Mouse (Mus musculus) CH12.LX (cell line): Measurements from ENCODE around the gene Myo9b. TPM values are rescaled to one million over a fixed set of nuclear protein-coding genes. Genes with fewer than 3 reads are reported as not detected.

Experiments
- DNase-seq: peaks from one replicate; pipeline ENCODE4 v3.0.0-alpha.2; 2013; ENCODE audit errors: extremely low read depth
- H3K27ac ChIP-seq: 2 replicates; pipeline ENCODE4 v1.5.1; 2012; ENCODE audit warnings: low read depth, mild to moderate bottlenecking, control low read depth, moderate library complexity; ENCODE audit not compliant: insufficient read depth
- H3K27me3 ChIP-seq: replicated peaks from 2 replicates; pipeline ENCODE3; 2012; ENCODE audit warnings: inconsistent platforms
- H3K36me3 ChIP-seq, 2 experiments: replicated peaks in 1 of 2; 2 replicates each; pipeline versions ENCODE3 to v1.6.1; 2012; ENCODE audit warnings: inconsistent platforms in 1 of 2, low read length in 1 of 2, mild to moderate bottlenecking in 1 of 2, mixed read lengths in 1 of 2, moderate library complexity in 1 of 2; ENCODE audit not compliant: control insufficient read depth in 1 of 2, insufficient read depth in 1 of 2
- H3K4me1 ChIP-seq, 2 experiments: 2 replicates each; pipeline ENCODE4 v1.6.1; 2012; ENCODE audit warnings: inconsistent platforms in 1 of 2, moderate library complexity in 1 of 2; ENCODE audit not compliant: insufficient read depth in 2 of 2, control insufficient read depth in 1 of 2
- H3K4me2 ChIP-seq: 2 replicates; pipeline ENCODE4 v1.6.1; 2012; ENCODE audit warnings: low read depth, mild to moderate bottlenecking, control low read depth; ENCODE audit not compliant: poor library complexity, insufficient read depth, severe bottlenecking
- H3K4me3 ChIP-seq, 3 experiments: fragments of 150-350 bp in 1 of 3; sonication (generic) in 1 of 3; replicated peaks in 1 of 3; 2 replicates each; pipeline versions ENCODE3 to v1.5.1; 2011 to 2012; ENCODE audit warnings: low read depth in 2 of 3, low read length in 2 of 3, mild to moderate bottlenecking in 2 of 3, moderate library complexity in 2 of 3, control low read depth in 1 of 3, improper control_type of control experiment in 1 of 3, inconsistent platforms in 1 of 3, mixed read lengths in 1 of 3; ENCODE audit not compliant: poor library complexity in 1 of 3
- H3K79me2 ChIP-seq: replicated peaks from 2 replicates; pipeline ENCODE4 v1.6.1; 2012; ENCODE audit warnings: mild to moderate bottlenecking, moderate library complexity; ENCODE audit not compliant: control insufficient read depth, poor library complexity, insufficient read depth, severe bottlenecking; ENCODE audit errors: extremely low read depth
- H3K9ac ChIP-seq: 2 replicates; pipeline ENCODE4 v1.6.1; 2012; ENCODE audit warnings: low read depth, mild to moderate bottlenecking, control low read depth, moderate library complexity; ENCODE audit not compliant: insufficient read depth
- H3K9me3 ChIP-seq: replicated peaks from 2 replicates; pipeline ENCODE3; 2012; ENCODE audit warnings: low read length, inconsistent platforms, mixed read lengths
- CHD1 ChIP-seq: IDR thresholded peaks from 2 replicates; pipeline ENCODE4 v1.6.1; 2012; ENCODE audit warnings: low read depth, low read length, improper control_type of control experiment, inconsistent platforms
- CHD2 ChIP-seq: IDR thresholded peaks from 2 replicates; pipeline ENCODE4 v1.6.1; 2011; ENCODE audit warnings: low read length, improper control_type of control experiment
- CTCF ChIP-seq, 2 experiments: IDR thresholded peaks in 1 of 2; conservative IDR thresholded peaks in 1 of 2; 2 replicates each; pipeline ENCODE4 v1.5.1; 2011 to 2012; ENCODE audit warnings: low read depth in 2 of 2, low read length in 2 of 2, improper control_type of control experiment in 1 of 2, inconsistent platforms in 1 of 2, mild to moderate bottlenecking in 1 of 2, moderate library complexity in 1 of 2
- ELF1 ChIP-seq: IDR thresholded peaks from 2 replicates; pipeline ENCODE4 v1.6.1; 2014; ENCODE audit warnings: low read depth, mild to moderate bottlenecking, inconsistent platforms, low read length, improper control_type of control experiment
- IRF4 ChIP-seq: IDR thresholded peaks from 2 replicates; pipeline ENCODE4 v1.6.1; 2014; ENCODE audit warnings: low read depth, mild to moderate bottlenecking, inconsistent platforms, low read length, improper control_type of control experiment
- JUND ChIP-seq: conservative IDR thresholded peaks from 2 replicates; pipeline ENCODE4 v1.6.1; 2011; ENCODE audit warnings: low read depth, low read length, improper control_type of control experiment
- MAFK ChIP-seq: IDR thresholded peaks from 2 replicates; pipeline ENCODE4 v1.6.1; 2011; ENCODE audit warnings: low read length, improper control_type of control experiment; ENCODE audit not compliant: insufficient replicate concordance
- MAX ChIP-seq: IDR thresholded peaks from 2 replicates; pipeline ENCODE4 v1.6.1; 2011; ENCODE audit warnings: low read length, improper control_type of control experiment
- MXI1 ChIP-seq: IDR thresholded peaks from 2 replicates; pipeline ENCODE4 v1.6.1; 2011; ENCODE audit warnings: mild to moderate bottlenecking, low read depth, low read length, improper control_type of control experiment
- MYC ChIP-seq: IDR thresholded peaks from 2 replicates; pipeline ENCODE4 v1.6.1; 2011; ENCODE audit warnings: low read depth, mild to moderate bottlenecking, improper control_type of control experiment, low read length
- NELFE ChIP-seq: IDR thresholded peaks from 2 replicates; pipeline ENCODE4 v1.6.1; 2011; ENCODE audit warnings: low read depth, low read length, improper control_type of control experiment
- NRF1 ChIP-seq: IDR thresholded peaks from 2 replicates; pipeline ENCODE4 v1.6.1; 2014; ENCODE audit warnings: low read depth, mild to moderate bottlenecking, inconsistent platforms, low read length, improper control_type of control experiment, moderate library complexity
- PAX5 ChIP-seq: IDR thresholded peaks from 2 replicates; pipeline ENCODE4 v1.6.1; 2012; ENCODE audit warnings: low read length, inconsistent platforms, mixed read lengths
- POLR2AphosphoS2 ChIP-seq: IDR thresholded peaks from 2 replicates; pipeline ENCODE4 v1.6.1; 2011; ENCODE audit warnings: low read depth, low read length, improper control_type of control experiment
- RAD21 ChIP-seq: IDR thresholded peaks from 2 replicates; pipeline ENCODE4 v1.6.1; 2011; ENCODE audit warnings: low read depth, mild to moderate bottlenecking, low read length, improper control_type of control experiment, moderate library complexity
- SIN3A ChIP-seq: IDR thresholded peaks from 2 replicates; pipeline ENCODE4 v1.6.1; 2012; ENCODE audit warnings: low read length, improper control_type of control experiment, inconsistent platforms
- SMC3 ChIP-seq: IDR thresholded peaks from 2 replicates; pipeline ENCODE4 v1.6.1; 2011; ENCODE audit warnings: low read depth, low read length, improper control_type of control experiment
- UBTF ChIP-seq: IDR thresholded peaks from 2 replicates; pipeline ENCODE4 v1.6.1; 2012; ENCODE audit warnings: low read depth, mild to moderate bottlenecking, inconsistent platforms, low read length, improper control_type of control experiment, moderate library complexity
- USF1 ChIP-seq: IDR thresholded peaks from 2 replicates; pipeline ENCODE4 v1.6.1; 2014; ENCODE audit warnings: low read depth, mild to moderate bottlenecking, inconsistent platforms, low read length, improper control_type of control experiment
- USF2 ChIP-seq: conservative IDR thresholded peaks from 2 replicates; pipeline ENCODE4 v1.6.1; 2011; ENCODE audit warnings: low read depth, low read length, improper control_type of control experiment
- ZC3H11A ChIP-seq: IDR thresholded peaks from 2 replicates; pipeline ENCODE4 v1.6.1; 2012; ENCODE audit warnings: low read depth, mild to moderate bottlenecking, inconsistent platforms, low read length, improper control_type of control experiment
- ZMIZ1 ChIP-seq: IDR thresholded peaks from 2 replicates; pipeline ENCODE4 v1.6.1; 2012; ENCODE audit warnings: low read depth, mild to moderate bottlenecking, inconsistent platforms, low read length, improper control_type of control experiment
- dilution Hi-C: fragments of 300-500 bp; cut with MboI; formaldehyde crosslinking; loops from 2 replicates; pipeline ENCODE4 v1.14.3; 2020; ENCODE audit warnings: low sequenced_read_pairs; ENCODE audit not compliant: extremely low pct_unique_long_range_greater_than_20kb, extremely low pct_ligation_motif_present
- in situ Hi-C: fragments of 300-500 bp; cut with MboI; formaldehyde crosslinking; loops from 3 replicates; pipeline ENCODE4 v1.14.3; 2019; ENCODE audit warnings: low sequenced_read_pairs, low pct_ligation_motif_present, low pct_unique_long_range_greater_than_20kb, mixed read lengths
- polyA plus RNA-seq: library from polyadenylated mRNA; unstranded; fragments of >175 nt; gene quantifications from 2 replicates; pipeline ENCODE4 v1.2.1, GENCODE M21; 2012; ENCODE audit warnings: low read depth; ENCODE audit not compliant: insufficient read length
- total RNA-seq, 2 experiments: library from RNA; depleted of rRNA; stranded (reverse); fragments of 300-350 nt in 1 of 2; fragments of >200 nt in 1 of 2; gene quantifications; 2 replicates each; pipeline ENCODE4 v1.2.3; 2012 to 2014

The Myo9b gene
- total and polyA plus RNA-seq, 3 experiments = 14.2 to 36.2 (median 29.0) TPM

GRCm38 (mm10) chr8:71340625-71341024 lies 68.1 kb downstream of the Myo9b start:
- peaks cover 40 to 82% of the 10 kb centered on the region in 2 experiments for H3K36me3 ChIP-seq
- no peaks in the 10 kb centered on the region for H3K9me3 ChIP-seq
- dilution Hi-C loops (no loop called here), in situ Hi-C loops (no loop called here)
- TF ChIP-seq ZMIZ1 = no peak
- TF ChIP-seq RAD21 = peak; percentile 74
- no peak for TF ChIP-seq NRF1
- TF ChIP-seq CHD2 = no peak
- no peak for TF ChIP-seq NELFE
- no peak for TF ChIP-seq IRF4
- no peak for TF ChIP-seq POLR2AphosphoS2
- TF ChIP-seq MXI1 = no peak
- no peak for TF ChIP-seq JUND
- no peak for TF ChIP-seq ELF1
- peak; percentile 32 to 80; a peak in 3 of 4 replicates for TF ChIP-seq CTCF (conservative IDR thresholded peaks at IDR 0.05 in 1 of 2, IDR thresholded peaks at IDR 0.05 in 1 of 2; ENCODE audit: low read depth in 2 of 2, low read length in 2 of 2)
- no peak for TF ChIP-seq CHD1
- TF ChIP-seq MAX = no peak
- no peak for TF ChIP-seq ZC3H11A
- TF ChIP-seq USF1 = no peak
- peak; percentile 59 for TF ChIP-seq SMC3
- peaks cover 27 to 47% of the 10 kb centered on the region in 2 experiments for H3K4me1 ChIP-seq
- DNase-seq = peak; percentile 56
- no peak overlapping the region for H3K4me2 ChIP-seq
- H3K27ac ChIP-seq = no peak overlapping the region
- H3K9ac ChIP-seq = no peak overlapping the region
- H3K27me3 ChIP-seq = no peaks in the 10 kb centered on the region
- no peak overlapping the region for H3K4me3 ChIP-seq
- H3K79me2 ChIP-seq = no peaks in the 10 kb centered on the region

GRCm38 (mm10) chr8:71346581-71346980 lies 74.1 kb downstream of the Myo9b start:
- no peak for TF ChIP-seq ZC3H11A
- no peak for TF ChIP-seq MYC
- TF ChIP-seq USF2 = no peak
- TF ChIP-seq PAX5 = no peak
- no peak for TF ChIP-seq MAFK
- no peak for TF ChIP-seq SIN3A
- TF ChIP-seq CTCF (conservative IDR thresholded peaks at IDR 0.05 in 1 of 2, IDR thresholded peaks at IDR 0.05 in 1 of 2; ENCODE audit: low read depth in 2 of 2, low read length in 2 of 2) = no peak
- TF ChIP-seq SMC3 = no peak
- TF ChIP-seq UBTF = no peak
- no peak for DNase-seq
- H3K4me3 ChIP-seq = no peak overlapping the region
- H3K9me3 ChIP-seq = no peaks in the 10 kb centered on the region
- peaks cover 80 to 95% of the 10 kb centered on the region in 2 experiments for H3K36me3 ChIP-seq
- no peak overlapping the region for H3K9ac ChIP-seq
- dilution Hi-C loops = no loop called here
- no peak overlapping the region for H3K4me2 ChIP-seq
- H3K79me2 ChIP-seq = no peaks in the 10 kb centered on the region
- no peaks in the 10 kb centered on the region for H3K4me1 ChIP-seq
- no peak overlapping the region for H3K27ac ChIP-seq
- in situ Hi-C loops = no loop called here
- H3K27me3 ChIP-seq = no peaks in the 10 kb centered on the region
